26 mouse cellular contexts compared by ENCODE assay signal in the genomic region with DNA sequence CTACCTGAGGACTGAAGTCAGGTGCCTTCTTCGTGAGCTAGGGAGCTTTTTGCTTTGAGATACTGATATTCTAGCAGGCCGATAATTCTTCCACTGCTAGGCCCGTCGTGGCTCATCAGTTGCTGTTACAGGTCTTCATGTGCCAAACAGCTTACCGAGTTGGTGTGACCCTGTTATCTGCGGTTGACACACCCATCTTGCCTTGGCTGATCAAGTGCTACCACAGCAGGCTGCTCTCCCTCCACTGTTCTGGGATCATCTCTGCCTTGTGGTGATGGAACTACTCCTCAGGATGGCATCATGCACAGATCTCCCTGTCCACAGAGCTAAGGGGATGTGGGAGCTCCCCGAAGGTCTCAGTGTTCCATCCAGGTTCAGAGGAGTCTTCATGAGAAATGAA. TPM values are rescaled to one million over a fixed set of nuclear protein-coding genes. Genes with fewer than 3 reads are reported as not detected.
DNase-seq lines count a peak whose midpoint lies in the region; ATAC-seq and TF ChIP-seq lines count a peak whose summit lies in the region.
"Had no signal": no experiment of that assay in that cellular context is flagged by ENCODE, and none has a peak within 500 bp of the region (broad histone marks: within the 10 kb centered on the region; RNA-seq: fewer than 3 reads in every experiment).

No protein-coding gene starts in this region.

- 52% methylated on average over 7 of the region's 7 CpGs for WGBS in liver, embryonic 11.5 days
- WGBS in liver, postnatal 0 days (ENCODE audit: insufficient replicate concordance): 50% methylated on average over 7 of the region's 7 CpGs
- 96% methylated on average over 7 of the region's 7 CpGs for WGBS in midbrain, embryonic 15.5 days
- 93% methylated on average over 7 of the region's 7 CpGs for WGBS in forebrain, embryonic 16.5 days

- no peak overlapping the region for H3K4me3 ChIP-seq in liver, embryonic 11.5 days (ENCODE audit: low read depth, low read length)
- no peak overlapping the region for H3K4me3 ChIP-seq in liver, postnatal 0 days (ENCODE audit: low read depth, low read length)
- no peak overlapping the region for H3K4me3 ChIP-seq in midbrain, embryonic 15.5 days
- H3K4me3 ChIP-seq in forebrain, embryonic 16.5 days (replicated peaks; ENCODE audit: low read length): no peak overlapping the region
- H3K4me3 ChIP-seq: heart, embryonic 15.5 days; hindbrain, embryonic 13.5 days; left cerebral cortex, adult 2 months; limb, embryonic 15.5 days; midbrain, embryonic 13.5 days; neural tube, embryonic 12.5 days; stomach, embryonic 15.5 days had no signal

- DNase-seq in thymus, postnatal 4 days: peak; percentile 3
- no peak for DNase-seq in thymus, postnatal 10 days (ENCODE audit: low spot score in 2 of 2)
- no peak for DNase-seq in liver, embryonic 11.5 days (ENCODE audit: low spot score)
- peak; percentile 41 for DNase-seq in liver, postnatal 0 days
- no peak for DNase-seq in right cerebral cortex, postnatal 4 days
- DNase-seq: adrenal gland, postnatal 25 days; cerebellum, adult 18-20 months; cerebellum, postnatal 14 days; gastrocnemius, postnatal 36 days; heart, postnatal 36 days; kidney, adult 11 months; kidney, postnatal 4 days; layer of hippocampus, adult 9-11 months; retina, postnatal 1 day; thymus, postnatal 36 days had no signal

- no peaks in the 10 kb centered on the region for H3K9me3 ChIP-seq in liver, embryonic 11.5 days (ENCODE audit: control insufficient read depth, low read length)
- no peaks in the 10 kb centered on the region for H3K9me3 ChIP-seq in liver, postnatal 0 days (ENCODE audit: low read length)
- no peaks in the 10 kb centered on the region for H3K9me3 ChIP-seq in midbrain, embryonic 15.5 days
- no peaks in the 10 kb centered on the region for H3K9me3 ChIP-seq in forebrain, embryonic 16.5 days (ENCODE audit: control insufficient read depth, low read length)
- H3K9me3 ChIP-seq: heart, embryonic 15.5 days; hindbrain, embryonic 13.5 days; limb, embryonic 15.5 days; midbrain, embryonic 13.5 days; neural tube, embryonic 12.5 days; stomach, embryonic 15.5 days had no signal

- no peak overlapping the region for H3K9ac ChIP-seq in liver, embryonic 11.5 days (ENCODE audit: low read depth, low read length)
- H3K9ac ChIP-seq in liver, postnatal 0 days (replicated peaks): no peak overlapping the region
- no peak overlapping the region for H3K9ac ChIP-seq in midbrain, embryonic 15.5 days
- H3K9ac ChIP-seq in forebrain, embryonic 16.5 days (replicated peaks; ENCODE audit: low read depth, low read length): no peak overlapping the region
- H3K9ac ChIP-seq: heart, embryonic 15.5 days; hindbrain, embryonic 13.5 days; limb, embryonic 15.5 days; midbrain, embryonic 13.5 days; neural tube, embryonic 12.5 days; stomach, embryonic 15.5 days had no signal

- no peak for TF ChIP-seq CTCF in liver, postnatal 0 days (IDR thresholded peaks at IDR 0.05; ENCODE audit: low read depth)

- H3K4me1 ChIP-seq in liver, embryonic 11.5 days (replicated peaks; ENCODE audit: control insufficient read depth, insufficient read depth, low read length): no peaks in the 10 kb centered on the region
- no peaks in the 10 kb centered on the region for H3K4me1 ChIP-seq in liver, postnatal 0 days (ENCODE audit: insufficient read depth)
- no peaks in the 10 kb centered on the region for H3K4me1 ChIP-seq in midbrain, embryonic 15.5 days
- no peaks in the 10 kb centered on the region for H3K4me1 ChIP-seq in forebrain, embryonic 16.5 days (replicated peaks; ENCODE audit: control insufficient read depth, insufficient read depth, low read length)
- H3K4me1 ChIP-seq: heart, embryonic 15.5 days; hindbrain, embryonic 13.5 days; limb, embryonic 15.5 days; midbrain, embryonic 13.5 days; neural tube, embryonic 12.5 days; stomach, embryonic 15.5 days had no signal

- H3K36me3 ChIP-seq in liver, embryonic 11.5 days (ENCODE audit: control insufficient read depth, insufficient read depth, low read length): no peaks in the 10 kb centered on the region
- H3K36me3 ChIP-seq in liver, postnatal 0 days (replicated peaks; ENCODE audit: insufficient read depth, low read length): no peaks in the 10 kb centered on the region
- no peaks in the 10 kb centered on the region for H3K36me3 ChIP-seq in midbrain, embryonic 15.5 days (replicated peaks)
- H3K36me3 ChIP-seq in forebrain, embryonic 16.5 days (ENCODE audit: control insufficient read depth, insufficient read depth): no peaks in the 10 kb centered on the region
- H3K36me3 ChIP-seq: heart, embryonic 15.5 days; hindbrain, embryonic 13.5 days; limb, embryonic 15.5 days; midbrain, embryonic 13.5 days; neural tube, embryonic 12.5 days; stomach, embryonic 15.5 days had no signal

- no peak overlapping the region for H3K4me2 ChIP-seq in liver, embryonic 11.5 days
- H3K4me2 ChIP-seq in liver, postnatal 0 days (ENCODE audit: low read depth, low read length): no peak overlapping the region
- no peak overlapping the region for H3K4me2 ChIP-seq in midbrain, embryonic 15.5 days
- H3K4me2 ChIP-seq in forebrain, embryonic 16.5 days (ENCODE audit: low read length): no peak overlapping the region
- H3K4me2 ChIP-seq: heart, embryonic 15.5 days; hindbrain, embryonic 13.5 days; limb, embryonic 15.5 days; midbrain, embryonic 13.5 days; neural tube, embryonic 12.5 days; stomach, embryonic 15.5 days had no signal

- peak; percentile 73; the same call in 1 of the 2 replicates for TF ChIP-seq EP300 in liver, postnatal 0 days (IDR thresholded peaks at IDR 0.05; ENCODE audit: low read depth)

- 0 out of 2 replicates have a peak, but pooled peaks cover 3% of the 10 kb centered on the region for H3K27me3 ChIP-seq in liver, embryonic 11.5 days (replicated peaks; ENCODE audit: control insufficient read depth, insufficient read depth, low read length)
- H3K27me3 ChIP-seq in liver, postnatal 0 days (ENCODE audit: insufficient read depth, low read length): no peaks in the 10 kb centered on the region
- no peaks in the 10 kb centered on the region for H3K27me3 ChIP-seq in midbrain, embryonic 15.5 days (replicated peaks)
- no peaks in the 10 kb centered on the region for H3K27me3 ChIP-seq in forebrain, embryonic 16.5 days (replicated peaks; ENCODE audit: control insufficient read depth, insufficient read depth, low read length)
- H3K27me3 ChIP-seq: heart, embryonic 15.5 days; hindbrain, embryonic 13.5 days; limb, embryonic 15.5 days; midbrain, embryonic 13.5 days; neural tube, embryonic 12.5 days; stomach, embryonic 15.5 days had no signal

- H3K27ac ChIP-seq in liver, embryonic 11.5 days (ENCODE audit: low read depth, low read length): no peak overlapping the region
- H3K27ac ChIP-seq in liver, postnatal 0 days (ENCODE audit: low read depth): no peak overlapping the region
- no peak overlapping the region for H3K27ac ChIP-seq in midbrain, embryonic 15.5 days
- no peak overlapping the region for H3K27ac ChIP-seq in forebrain, embryonic 16.5 days (ENCODE audit: low read length)
- H3K27ac ChIP-seq: heart, embryonic 15.5 days; hindbrain, embryonic 13.5 days; left cerebral cortex, adult 2 months; limb, embryonic 15.5 days; midbrain, embryonic 13.5 days; neural tube, embryonic 12.5 days; stomach, embryonic 15.5 days had no signal

- peak; percentile 86 for ATAC-seq in liver, embryonic 11.5 days (replicated peaks; ENCODE audit: low FRiP score)
- peak; percentile 91 for ATAC-seq in liver, postnatal 0 days
- ATAC-seq in midbrain, embryonic 15.5 days (replicated peaks): no peak
- ATAC-seq in forebrain, embryonic 16.5 days: no peak
- ATAC-seq: lung, postnatal 0 days; midbrain, embryonic 13.5 days had no signal

RNA-seq across cellular contexts. Expression of gene Zfp831, which starts 21.5 kb away (rescaled TPM):
- 0.01 TPM in 1 of 2 replicates, not detected in the other for polyA plus RNA-seq in liver, embryonic 11.5 days (2014; fragmentation: Nextera tagmentation; extraction: Ambion mirVana)
- 0.04 and 0.07 TPM in 2 replicates for polyA plus RNA-seq in liver, postnatal 0 days (2015; fragmentation: Nextera tagmentation; extraction: Ambion mirVana)
- not detected in 2 replicates for polyA plus RNA-seq in midbrain, embryonic 15.5 days (2015; fragmentation: Nextera tagmentation; extraction: Ambion mirVana)
- not detected in 2 replicates for polyA plus RNA-seq in forebrain, embryonic 16.5 days (2015; fragmentation: Nextera tagmentation; extraction: Ambion mirVana)
- polyA plus RNA-seq: embryonic facial prominence, embryonic 14.5 days; hindbrain, embryonic 13.5 days; limb, embryonic 15.5 days; lung, postnatal 0 days; neural tube, embryonic 12.5 days had no signal

Comparison
In these comparisons a context has a peak if more than half of its experiments do, and no peak if none do; other contexts are left out.
1. DNase-seq: peak in thymus, postnatal 4 days (single experiment) and liver, postnatal 0 days (single experiment); none in thymus, postnatal 10 days (0 of 2), liver, embryonic 11.5 days (single experiment) and right cerebral cortex, postnatal 4 days (single experiment).
2. ATAC-seq: peak in liver, embryonic 11.5 days (single experiment) and liver, postnatal 0 days (single experiment); none in midbrain, embryonic 15.5 days (single experiment) and forebrain, embryonic 16.5 days (single experiment).